Mouse (Mus musculus) stomach, postnatal 0 days (tissue): ENCODE results near the gene Zscan22. TPM values are rescaled to one million over a fixed set of nuclear protein-coding genes. Genes with fewer than 3 reads are reported as not detected.
A peak's percentile ranks its signal among the peaks of the same experiment; 100 is the strongest.
"Not testable (repeated sequence)": the region's sequence is repeated elsewhere in the genome, so short reads cannot be mapped to it uniquely, and the experiment has no call there.

Source experiments
- ATAC-seq: fragments of 200-750 bp; cut with Nextera tagmentation; 2 replicates; pipeline ENCODE4 v1.8.0; 2017; ENCODE audit not compliant: low FRiP score, low TSS enrichment
- DNase-seq: peaks from one replicate; pipeline ENCODE4 v3.0.0-alpha.2; 2016; ENCODE audit warnings: low spot score
- H3K27ac ChIP-seq: fragments of 300-500 bp; sonication (generic); replicated peaks from 2 replicates; pipeline ENCODE4 v1.5.1; 2014; ENCODE audit warnings: mild to moderate bottlenecking, control low read depth
- H3K27me3 ChIP-seq: fragments of 300-500 bp; sonication (generic); 2 replicates; pipeline ENCODE4 v1.6.1; 2014; ENCODE audit warnings: low read length; ENCODE audit not compliant: control insufficient read depth, insufficient read depth
- H3K36me3 ChIP-seq: fragments of 300-500 bp; sonication (generic); 2 replicates; pipeline ENCODE4 v1.6.1; 2014; ENCODE audit warnings: low read length, mixed read lengths; ENCODE audit not compliant: control insufficient read depth, insufficient read depth
- H3K4me1 ChIP-seq: fragments of 300-500 bp; sonication (generic); replicated peaks from 2 replicates; pipeline ENCODE4 v1.6.1; 2014; ENCODE audit warnings: antibody characterized with exemption; ENCODE audit not compliant: control insufficient read depth, insufficient read depth
- H3K4me2 ChIP-seq: fragments of 300-500 bp; sonication (generic); replicated peaks from 2 replicates; pipeline ENCODE4 v1.6.1; 2014; ENCODE audit warnings: low read depth, mild to moderate bottlenecking, control low read depth, moderate library complexity
- H3K4me3 ChIP-seq: fragments of 300-500 bp; sonication (generic); 2 replicates; pipeline ENCODE4 v1.5.1; 2014; ENCODE audit warnings: low read depth, low read length, control low read depth
- H3K9ac ChIP-seq: fragments of 300-500 bp; sonication (generic); 2 replicates; pipeline ENCODE4 v1.6.1; 2014; ENCODE audit warnings: mild to moderate bottlenecking, low read length, control low read depth, mixed read lengths
- H3K9me3 ChIP-seq: fragments of 300-500 bp; sonication (generic); 2 replicates; pipeline ENCODE4 v1.6.1; 2016; ENCODE audit warnings: low read length; ENCODE audit not compliant: control insufficient read depth
- CTCF ChIP-seq: IDR thresholded peaks from 2 replicates; pipeline ENCODE4 v1.5.1; 2016; ENCODE audit warnings: antibody characterized with exemption, low read depth, mild to moderate bottlenecking, moderate library complexity
- EP300 ChIP-seq: optimal IDR thresholded peaks from 2 replicates; pipeline ENCODE3; 2016; ENCODE audit warnings: antibody characterized with exemption
- WGBS: fragments of 180-500 bp; shearing (Covaris S2); extraction: QIAGEN DNeasy Blood & Tissue Kit; methylation state at CpG from one replicate; pipeline ENCODE4 v1.1.7; 2014; 5-methylcytosine and 5-hydroxymethylcytosine counted together
- polyA plus RNA-seq: library from polyadenylated mRNA; unstranded; fragments of >200 nt; fragmentation: Nextera tagmentation; extraction: Ambion mirVana; gene quantifications from 2 replicates; pipeline ENCODE4 v1.2.1, GENCODE M21; 2015

Gene Zscan22
- polyA plus RNA-seq, 1 experiment from 2014 or later: 5.1 TPM

DNA sequence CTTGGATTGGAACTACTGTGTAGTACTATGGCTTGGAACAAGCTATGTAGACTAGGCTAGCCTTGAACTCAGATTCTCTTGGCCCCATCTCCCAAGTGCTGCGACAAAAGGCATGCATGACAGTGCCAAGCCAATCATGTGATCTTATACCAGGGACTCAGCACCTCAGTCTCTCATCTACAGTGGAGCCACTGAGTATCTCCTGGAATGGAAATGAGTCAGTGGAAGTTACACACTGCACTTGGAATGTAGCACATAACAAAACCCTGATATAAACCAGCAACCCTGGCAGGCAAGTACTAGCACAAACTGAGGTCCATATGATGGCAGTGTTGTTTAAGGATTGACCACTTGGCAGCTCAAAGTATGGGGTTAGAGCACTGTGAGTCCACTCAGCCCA, 7.5 kb downstream of the Zscan22 start:
- Histone ChIP-seq H3K4me3 (no peak overlapping the region), H3K36me3 (peaks cover 10% of the 10 kb centered on the region; the same call in 1 of the 2 replicates), H3K4me2 (no peak overlapping the region), H3K27ac (no peak overlapping the region), H3K27me3 (no peaks in the 10 kb centered on the region), H3K9me3 (no peaks in the 10 kb centered on the region), H3K4me1 (no peaks in the 10 kb centered on the region), H3K9ac (no peak overlapping the region)
- ATAC-seq (0 out of 2 replicates have a peak, but pooled peaks have one; percentile 43), DNase-seq (no peak)
- WGBS: 88% methylated on average over 1 of the region's 1 CpGs
- TF ChIP-seq CTCF (peak; percentile 17; the same call in 1 of the 2 replicates), EP300 (no peak)

DNA sequence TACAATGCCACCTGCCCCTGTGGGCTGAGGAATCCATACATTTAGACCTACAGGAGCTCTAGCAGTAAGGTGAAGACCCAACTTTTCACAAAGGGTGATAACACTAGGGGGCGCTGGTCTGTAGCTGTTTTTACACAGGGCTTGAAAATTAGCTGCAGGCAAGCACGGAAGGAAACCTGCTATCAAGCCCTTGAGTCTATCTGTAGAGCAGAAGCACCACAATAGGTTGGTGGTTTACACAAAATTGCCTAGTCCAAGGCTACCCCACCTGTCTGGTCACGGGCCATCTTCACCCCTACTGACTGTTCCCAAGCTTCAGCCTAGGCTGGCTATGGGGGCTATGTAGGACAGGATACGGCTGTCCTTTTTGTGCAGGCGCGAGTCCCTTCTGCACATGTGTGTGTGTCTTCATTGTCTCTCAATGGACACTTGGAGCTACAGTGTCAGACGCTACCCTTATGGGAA, 11.9 kb downstream of the Zscan22 start:
- peak overlapping the region; percentile 52 for H3K4me2 ChIP-seq
- TF ChIP-seq CTCF (peak; percentile 80), EP300 (no peak)
- no peak overlapping the region; the same call in 1 of the 2 replicates for H3K9ac ChIP-seq
- no peaks in the 10 kb centered on the region for H3K27me3 ChIP-seq
- ATAC-seq: peak; percentile 41
- 46% methylated on average over 7 of the region's 7 CpGs for WGBS
- H3K36me3 ChIP-seq: peaks cover 10% of the 10 kb centered on the region; the same call in 1 of the 2 replicates
- H3K4me3 ChIP-seq: peak overlapping the region; percentile 54
- peak overlapping the region; percentile 94 for H3K27ac ChIP-seq
- no peaks in the 10 kb centered on the region for H3K9me3 ChIP-seq
- no peaks in the 10 kb centered on the region for H3K4me1 ChIP-seq
- DNase-seq: peak; percentile 77

DNA sequence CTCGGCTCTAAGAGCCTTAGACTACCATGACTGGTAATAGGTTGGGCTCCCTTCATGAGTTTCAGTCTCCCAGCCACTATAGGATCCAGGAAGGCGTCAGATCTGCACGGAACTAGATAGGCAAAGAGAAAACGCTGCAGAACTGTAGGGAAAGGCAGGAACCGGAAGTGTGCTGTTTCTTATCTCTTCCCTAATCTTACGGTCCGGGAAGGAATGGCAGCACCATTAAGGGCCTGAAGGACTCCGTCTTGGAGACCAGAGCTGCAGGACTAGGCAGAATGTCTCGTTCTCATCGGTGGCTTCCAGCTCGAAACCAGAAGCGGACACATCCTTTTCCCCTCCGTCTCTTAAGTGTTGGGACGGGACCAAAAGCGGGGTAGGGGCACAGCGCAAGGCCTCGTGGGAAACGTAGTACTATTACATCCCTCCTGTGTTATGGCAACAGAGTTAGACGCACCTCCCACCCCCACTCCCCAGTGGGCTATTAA, 12.6 kb downstream of the Zscan22 start:
- H3K4me2 ChIP-seq: peak overlapping the region; percentile 52
- WGBS: 5% methylated on average over 19 of the region's 19 CpGs
- H3K27ac ChIP-seq: peak overlapping the region; percentile 94
- ATAC-seq (peak; percentile 82), DNase-seq (peak; percentile 53)
- H3K4me3 ChIP-seq: peak overlapping the region; percentile 54
- H3K4me1 ChIP-seq: no peaks in the 10 kb centered on the region
- H3K36me3 ChIP-seq: peaks cover 10% of the 10 kb centered on the region; the same call in 1 of the 2 replicates
- H3K27me3 ChIP-seq: no peaks in the 10 kb centered on the region
- peak overlapping the region; percentile 67 for H3K9ac ChIP-seq
- no peak for TF ChIP-seq CTCF
- no peak for TF ChIP-seq EP300
- no peaks in the 10 kb centered on the region for H3K9me3 ChIP-seq

DNA sequence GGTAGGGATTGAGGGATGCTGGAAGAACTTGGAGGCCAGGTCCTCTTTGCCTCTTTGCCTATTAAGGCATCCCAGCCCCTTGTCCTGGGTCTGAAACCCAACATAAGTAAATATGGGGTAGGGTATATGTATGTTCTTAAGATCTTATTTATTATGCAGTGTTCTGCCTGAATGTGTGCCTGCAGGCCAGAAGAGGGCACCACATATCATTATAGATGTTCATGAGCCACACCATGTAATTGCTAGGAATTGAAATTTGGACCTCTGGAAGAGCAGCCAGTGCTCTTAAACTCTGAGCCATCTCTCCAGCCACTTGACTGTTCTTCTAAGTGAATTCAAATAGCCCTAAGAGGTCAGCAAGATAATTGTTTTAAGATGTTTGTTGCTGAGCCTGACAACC, 15.9 kb downstream of the Zscan22 start:
- Histone ChIP-seq H3K9me3 (no peaks in the 10 kb centered on the region), H3K27me3 (no peaks in the 10 kb centered on the region), H3K4me3 (no peak overlapping the region), H3K4me1 (no peaks in the 10 kb centered on the region), H3K9ac (no peak overlapping the region), H3K36me3 (no peaks in the 10 kb centered on the region), H3K27ac (no peak overlapping the region), H3K4me2 (no peak overlapping the region)
- TF ChIP-seq CTCF: peak; percentile 72
- no peak for TF ChIP-seq EP300
- DNase-seq: no peak
- no peak for ATAC-seq

DNA sequence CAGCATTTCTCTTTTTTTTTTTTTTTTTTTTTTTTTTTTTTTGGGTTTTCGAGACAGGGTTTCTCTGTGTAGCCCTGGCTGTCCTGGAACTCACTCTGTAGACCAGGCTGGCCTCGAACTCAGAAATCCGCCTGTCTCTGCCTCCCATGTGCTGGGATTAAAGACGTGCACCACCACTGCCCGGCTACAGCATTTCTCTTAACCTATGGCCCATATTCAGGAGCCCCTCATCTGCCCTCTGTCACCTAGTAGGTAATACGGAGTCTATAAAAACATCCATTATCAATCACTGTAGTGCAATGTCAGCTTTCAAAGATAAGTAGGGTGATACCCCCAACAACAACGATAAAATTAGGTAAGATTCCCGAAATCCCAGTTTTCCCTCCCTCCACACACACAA, 22.9 kb downstream of the Zscan22 start:
- H3K9ac ChIP-seq, H3K9me3 ChIP-seq, ATAC-seq, H3K4me3 ChIP-seq, H3K4me2 ChIP-seq, H3K27me3 ChIP-seq, H3K4me1 ChIP-seq, H3K27ac ChIP-seq, DNase-seq, H3K36me3 ChIP-seq: not testable (repeated sequence)
- 79% methylated on average over 6 of the region's 8 CpGs for WGBS

DNA sequence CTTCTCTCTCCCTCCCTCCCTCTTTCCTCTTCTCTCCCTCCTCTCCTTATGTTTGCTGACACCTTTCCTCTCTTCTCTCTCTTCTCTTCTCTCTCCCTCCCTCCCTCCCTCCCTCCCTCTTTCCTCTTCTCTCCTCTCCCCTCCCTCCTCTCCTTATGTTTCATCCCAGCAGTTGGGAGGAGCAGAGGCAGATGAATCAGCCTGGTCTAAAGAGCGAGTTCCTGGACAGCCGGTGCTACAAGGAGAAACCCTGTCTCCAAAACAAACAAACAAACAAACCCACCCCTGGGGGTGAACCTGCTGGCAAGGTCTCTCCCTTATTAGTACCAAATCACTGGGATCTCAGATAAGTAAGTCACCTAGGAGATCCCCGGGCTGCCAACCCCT, 23.7 kb downstream of the Zscan22 start:
- DNase-seq: no peak
- 0% methylated on average over 3 of the region's 3 CpGs for WGBS
- Histone ChIP-seq H3K4me2 (peak overlapping the region; percentile 97), H3K9ac (peak overlapping the region; percentile 80), H3K36me3 (peaks cover 16% of the 10 kb centered on the region), H3K9me3 (no peaks in the 10 kb centered on the region), H3K27ac (peak overlapping the region; percentile 97), H3K4me1 (peaks cover 4% of the 10 kb centered on the region; the same call in 1 of the 2 replicates), H3K4me3 (peak overlapping the region; percentile 70), H3K27me3 (no peaks in the 10 kb centered on the region)
- TF ChIP-seq EP300 (no peak), CTCF (no peak)
- ATAC-seq: peak; percentile 11; the same call in 1 of the 2 replicates
